Mouse (Mus musculus): ENCODE measurements around the gene Adamts20. TPM values are rescaled to one million over a fixed set of nuclear protein-coding genes. Genes with fewer than 3 reads are reported as not detected.
"Not testable (repeated sequence)": the region's sequence is repeated elsewhere in the genome, so short reads cannot be mapped to it uniquely, and the experiment has no call there.

Adamts20 gene
- 3.9 and 4.6 TPM in 2 replicates for polyA plus RNA-seq (2014; fragmentation: Nextera tagmentation; extraction: Ambion mirVana)

DNA sequence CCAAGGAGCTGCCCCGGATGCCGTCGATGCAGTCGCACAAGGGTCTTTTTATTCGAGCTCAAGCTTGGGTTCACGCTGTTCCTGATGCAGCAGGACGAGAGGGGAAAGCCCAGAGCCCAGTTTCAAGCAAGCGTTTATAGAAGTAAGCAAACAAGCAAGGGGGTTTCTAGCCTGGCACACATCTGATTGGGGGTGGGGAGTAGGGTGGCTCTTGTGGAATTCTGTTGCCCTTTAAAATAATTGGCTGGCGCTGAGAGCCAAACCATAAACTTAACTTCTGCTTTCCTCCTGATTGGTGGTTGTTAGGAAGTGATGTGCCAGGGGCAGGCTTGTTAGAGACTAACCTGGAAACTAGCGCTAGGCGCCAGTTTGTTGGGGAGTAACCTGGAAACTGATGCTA, at the start of gene Adamts20:
Gene Adamts20, minus strand, starts transcription at position 101 of the 400 bp plus-strand sequence.
- 88% methylated on average over 11 of the region's 11 CpGs for whole genome bisulfite sequencing
- H3K4me3 ChIP-seq (ENCODE audit: low read depth, low read length), result no peak within 1 kb of the TSS
- no peaks in the 10 kb centered on the region for H3K27me3 ChIP-seq (replicated peaks; ENCODE audit: control insufficient read depth, insufficient read depth, low read length)
- no peaks in the 10 kb centered on the region for H3K4me1 ChIP-seq (replicated peaks; ENCODE audit: control insufficient read depth, insufficient read depth, low read length)
- no peak within 1 kb of the TSS for H3K4me2 ChIP-seq (ENCODE audit: low read length)
- H3K9me3 ChIP-seq (ENCODE audit: control insufficient read depth, low read length), result no peaks in the 10 kb centered on the region
- ATAC-seq (replicated peaks; ENCODE audit: low FRiP score, low TSS enrichment, low read depth), result no peak
- no peaks in the 10 kb centered on the region for H3K36me3 ChIP-seq (ENCODE audit: control insufficient read depth, insufficient read depth, low read length)
- H3K27ac ChIP-seq (ENCODE audit: low read depth), result no peak within 1 kb of the TSS
- no peak within 1 kb of the TSS for H3K9ac ChIP-seq (ENCODE audit: low read length)
- DNase-seq (ENCODE audit: low spot score), result no peak

DNA sequence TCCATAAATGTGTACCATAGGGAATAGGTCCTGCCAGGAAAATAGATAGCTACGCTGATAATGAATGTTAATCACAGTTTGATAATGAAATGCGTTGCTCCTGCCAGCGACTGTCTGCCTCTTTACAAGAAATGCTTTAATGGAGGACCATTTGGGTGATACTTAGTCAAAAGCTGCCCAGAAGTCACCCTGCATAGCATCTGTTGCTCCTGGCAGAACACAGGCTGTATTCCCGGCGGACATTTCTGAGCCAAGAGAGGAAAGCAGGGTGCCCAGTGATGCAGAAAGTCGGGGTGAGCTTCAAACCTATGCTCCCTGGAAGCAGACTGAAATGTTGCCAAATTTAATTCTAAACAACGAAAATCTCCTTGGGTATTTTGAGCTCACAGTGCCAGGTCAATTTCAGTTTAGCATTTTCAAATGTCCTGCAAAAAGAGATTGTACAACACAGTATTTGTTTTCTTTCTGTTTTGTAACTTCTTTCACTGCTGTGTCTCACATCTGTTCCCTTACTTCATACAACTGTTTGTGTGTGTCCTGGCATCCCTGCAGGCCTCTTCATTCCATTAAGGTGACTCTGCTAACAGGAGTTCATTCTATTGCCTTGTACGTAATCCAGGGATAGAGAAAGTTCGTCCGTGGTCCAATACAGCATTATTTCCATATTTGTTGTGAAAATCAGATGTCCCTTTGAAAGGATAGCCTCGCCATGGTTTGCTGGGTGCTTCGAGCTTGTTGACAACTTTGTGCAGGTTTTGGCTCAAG, 38.4 kb upstream of the Adamts20 start:
- no peaks in the 10 kb centered on the region for H3K27me3 ChIP-seq (replicated peaks; ENCODE audit: control insufficient read depth, insufficient read depth, low read length)
- DNase-seq (ENCODE audit: low spot score) (no peak), ATAC-seq (replicated peaks; ENCODE audit: low FRiP score, low TSS enrichment, low read depth) (no peak)
- H3K9me3 ChIP-seq (ENCODE audit: control insufficient read depth, low read length), result no peaks in the 10 kb centered on the region
- H3K27ac ChIP-seq (ENCODE audit: low read depth), result no peak overlapping the region
- H3K9ac ChIP-seq (ENCODE audit: low read length), result no peak overlapping the region
- H3K4me1 ChIP-seq (replicated peaks; ENCODE audit: control insufficient read depth, insufficient read depth, low read length), result no peaks in the 10 kb centered on the region
- no peak overlapping the region for H3K4me3 ChIP-seq (ENCODE audit: low read depth, low read length)
- H3K4me2 ChIP-seq (ENCODE audit: low read length), result no peak overlapping the region
- H3K36me3 ChIP-seq (ENCODE audit: control insufficient read depth, insufficient read depth, low read length), result no peaks in the 10 kb centered on the region
- 81% methylated on average over 12 of the region's 12 CpGs for WGBS

DNA sequence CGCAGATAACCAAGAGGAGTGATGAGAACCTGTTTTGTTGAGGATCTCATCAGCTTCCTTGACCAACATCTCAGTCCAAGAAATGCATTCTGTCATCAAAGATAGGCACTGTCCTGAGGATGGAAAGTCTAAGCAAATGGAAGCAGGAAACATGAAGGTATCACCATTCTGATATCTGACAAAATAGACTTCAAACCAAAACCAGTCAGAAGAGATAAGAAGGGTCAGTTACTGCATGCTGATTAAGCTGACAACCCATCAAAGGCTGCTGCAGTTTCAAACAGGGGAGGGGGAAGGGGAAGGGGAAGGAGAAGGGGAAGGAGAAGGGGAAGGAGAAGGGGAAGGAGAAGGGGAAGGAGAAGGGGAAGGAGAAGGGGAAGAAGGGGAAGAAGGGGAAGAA, 34.0 kb upstream of the Adamts20 start:
- no peak overlapping the region for H3K4me2 ChIP-seq (ENCODE audit: low read length)
- no peak overlapping the region for H3K4me3 ChIP-seq (ENCODE audit: low read depth, low read length)
- WGBS, result 79% methylated on average over 1 of the region's 1 CpGs
- DNase-seq (ENCODE audit: low spot score), result no peak
- H3K4me1 ChIP-seq (replicated peaks; ENCODE audit: control insufficient read depth, insufficient read depth, low read length), result no peaks in the 10 kb centered on the region
- no peak overlapping the region for H3K9ac ChIP-seq (ENCODE audit: low read length)
- 0 out of 2 replicates have a peak, but pooled peaks cover 2% of the 10 kb centered on the region for H3K9me3 ChIP-seq (ENCODE audit: control insufficient read depth, low read length)
- H3K27me3 ChIP-seq (replicated peaks; ENCODE audit: control insufficient read depth, insufficient read depth, low read length), result no peaks in the 10 kb centered on the region
- H3K36me3 ChIP-seq (ENCODE audit: control insufficient read depth, insufficient read depth, low read length), result no peaks in the 10 kb centered on the region
- H3K27ac ChIP-seq (ENCODE audit: low read depth), result no peak overlapping the region
- ATAC-seq (replicated peaks; ENCODE audit: low FRiP score, low TSS enrichment, low read depth), result no peak

DNA sequence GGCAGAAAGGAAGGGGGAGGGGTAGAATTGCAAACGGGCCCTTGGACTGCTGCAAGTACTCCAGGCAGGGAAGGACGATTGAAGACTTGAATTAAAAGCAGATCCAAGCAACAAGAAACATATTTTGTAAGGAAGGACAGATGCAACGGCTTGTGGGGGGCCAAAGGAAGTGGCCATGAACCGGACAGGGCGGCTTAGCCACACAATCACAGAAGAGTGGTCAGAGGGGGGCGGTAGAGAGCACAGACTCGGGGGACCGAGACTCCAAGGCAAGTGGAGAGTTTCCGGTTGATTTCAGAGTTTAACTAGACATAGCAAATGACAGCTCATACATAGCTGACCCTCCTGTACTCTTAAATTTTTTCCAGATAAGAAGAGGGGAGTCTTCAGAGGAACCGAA, 30.7 kb upstream of the Adamts20 start:
- DNase-seq (ENCODE audit: low spot score) (no peak), ATAC-seq (replicated peaks; ENCODE audit: low FRiP score, low TSS enrichment, low read depth) (no peak)
- WGBS, result 81% methylated on average over 10 of the region's 10 CpGs
- H3K27me3 ChIP-seq (replicated peaks; ENCODE audit: control insufficient read depth, insufficient read depth, low read length), result no peaks in the 10 kb centered on the region
- H3K4me2 ChIP-seq (ENCODE audit: low read length), result no peak overlapping the region
- H3K4me3 ChIP-seq (ENCODE audit: low read depth, low read length), result no peak overlapping the region
- H3K9ac ChIP-seq (ENCODE audit: low read length), result no peak overlapping the region
- H3K36me3 ChIP-seq (ENCODE audit: control insufficient read depth, insufficient read depth, low read length), result no peaks in the 10 kb centered on the region
- H3K4me1 ChIP-seq (replicated peaks; ENCODE audit: control insufficient read depth, insufficient read depth, low read length), result no peaks in the 10 kb centered on the region
- H3K27ac ChIP-seq (ENCODE audit: low read depth), result no peak overlapping the region
- H3K9me3 ChIP-seq (ENCODE audit: control insufficient read depth, low read length), result 0 out of 2 replicates have a peak, but pooled peaks cover 5% of the 10 kb centered on the region

DNA sequence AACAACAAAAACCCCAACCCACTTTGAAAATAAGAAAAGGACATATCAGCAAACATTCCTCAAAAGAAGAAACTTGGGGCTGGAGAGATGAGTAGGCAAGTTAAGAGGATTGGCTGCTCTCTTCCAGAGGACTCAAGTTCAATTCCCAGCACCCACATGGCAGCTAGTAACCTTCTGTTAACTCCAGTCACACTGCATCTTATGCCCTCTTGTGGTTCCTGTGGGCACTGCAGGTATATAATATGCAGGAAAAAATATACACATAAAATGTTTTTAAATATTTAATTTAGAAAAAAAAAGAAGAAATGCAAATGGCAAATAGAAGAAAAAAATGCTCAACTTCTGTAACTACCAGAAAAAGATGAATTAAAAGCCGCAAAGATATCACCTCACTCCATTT, 29.2 kb upstream of the Adamts20 start:
- Histone ChIP-seq H3K27ac (ENCODE audit: low read depth) (no peak overlapping the region), H3K9ac (ENCODE audit: low read length) (no peak overlapping the region)
- WGBS, result 100% methylated on average over 1 of the region's 1 CpGs

DNA sequence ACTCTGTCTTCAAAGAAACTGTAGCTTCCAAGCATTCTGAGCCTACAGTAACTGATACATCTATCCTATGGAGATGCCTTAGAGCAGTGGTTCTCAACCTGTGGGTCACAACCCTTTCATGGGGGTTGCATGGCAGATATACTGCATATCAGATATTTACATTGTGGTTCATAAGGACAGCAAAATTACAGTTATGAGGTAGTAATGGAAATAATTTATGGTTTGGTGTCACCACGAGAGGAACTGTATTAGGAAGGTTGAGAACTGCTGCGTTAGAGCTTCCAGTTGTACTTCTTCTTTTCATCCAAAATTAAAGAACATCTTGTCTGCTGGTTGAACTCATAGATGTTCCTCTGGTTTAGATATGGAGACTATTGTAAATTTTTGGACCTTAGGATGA, 24.2 kb upstream of the Adamts20 start:
- no peak overlapping the region for H3K4me3 ChIP-seq (ENCODE audit: low read depth, low read length)
- WGBS, result 73% methylated on average over 2 of the region's 2 CpGs
- H3K9ac ChIP-seq (ENCODE audit: low read length), result no peak overlapping the region
- no peaks in the 10 kb centered on the region for H3K36me3 ChIP-seq (ENCODE audit: control insufficient read depth, insufficient read depth, low read length)
- no peaks in the 10 kb centered on the region for H3K27me3 ChIP-seq (replicated peaks; ENCODE audit: control insufficient read depth, insufficient read depth, low read length)
- no peak overlapping the region for H3K4me2 ChIP-seq (ENCODE audit: low read length)
- no peaks in the 10 kb centered on the region for H3K4me1 ChIP-seq (replicated peaks; ENCODE audit: control insufficient read depth, insufficient read depth, low read length)
- H3K27ac ChIP-seq (ENCODE audit: low read depth), result no peak overlapping the region
- 0 out of 2 replicates have a peak, but pooled peaks cover 4% of the 10 kb centered on the region for H3K9me3 ChIP-seq (ENCODE audit: control insufficient read depth, low read length)
- ATAC-seq (replicated peaks; ENCODE audit: low FRiP score, low TSS enrichment, low read depth) (no peak), DNase-seq (ENCODE audit: low spot score) (no peak)

More for the DNA sequence above, 29.2 kb upstream of the Adamts20 start:
- Histone ChIP-seq H3K36me3 (ENCODE audit: control insufficient read depth, insufficient read depth, low read length) (no peaks in the 10 kb centered on the region), H3K27me3 (replicated peaks; ENCODE audit: control insufficient read depth, insufficient read depth, low read length) (no peaks in the 10 kb centered on the region), H3K4me3 (ENCODE audit: low read depth, low read length) (no peak overlapping the region), H3K4me2 (ENCODE audit: low read length) (no peak overlapping the region), H3K9me3 (ENCODE audit: control insufficient read depth, low read length) (0 out of 2 replicates have a peak, but pooled peaks cover 5% of the 10 kb centered on the region), H3K4me1 (replicated peaks; ENCODE audit: control insufficient read depth, insufficient read depth, low read length) (no peaks in the 10 kb centered on the region)
- DNase-seq (ENCODE audit: low spot score) (no peak), ATAC-seq (replicated peaks; ENCODE audit: low FRiP score, low TSS enrichment, low read depth) (no peak)

DNA sequence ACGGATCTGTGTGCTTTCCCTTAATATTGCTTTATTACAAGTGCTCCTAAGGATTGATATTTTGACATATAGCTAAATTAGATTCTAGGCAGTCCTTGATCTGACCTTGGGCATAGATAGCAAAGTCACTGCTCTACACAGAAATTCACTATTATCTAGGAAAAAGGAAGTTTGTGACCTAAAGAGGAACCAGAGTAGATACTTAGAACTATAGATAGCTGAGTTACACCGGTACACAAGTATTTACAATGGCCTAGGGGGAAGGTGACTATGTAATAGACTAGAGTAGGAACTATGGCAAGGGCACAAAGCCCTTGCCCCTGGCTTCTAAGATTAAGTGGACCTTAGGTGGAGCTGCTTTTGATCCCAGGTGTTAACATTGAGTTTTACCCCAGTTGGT, 22.8 kb upstream of the Adamts20 start:
- not testable (repeated sequence) for DNase-seq (ENCODE audit: low spot score); ATAC-seq (replicated peaks; ENCODE audit: low FRiP score, low TSS enrichment, low read depth); H3K4me1 ChIP-seq (replicated peaks; ENCODE audit: control insufficient read depth, insufficient read depth, low read length); H3K9me3 ChIP-seq (ENCODE audit: control insufficient read depth, low read length); H3K4me2 ChIP-seq (ENCODE audit: low read length); H3K4me3 ChIP-seq (ENCODE audit: low read depth, low read length); H3K36me3 ChIP-seq (ENCODE audit: control insufficient read depth, insufficient read depth, low read length); H3K9ac ChIP-seq (ENCODE audit: low read length); H3K27me3 ChIP-seq (replicated peaks; ENCODE audit: control insufficient read depth, insufficient read depth, low read length); H3K27ac ChIP-seq (ENCODE audit: low read depth)
- 91% methylated on average over 2 of the region's 2 CpGs for WGBS

DNA sequence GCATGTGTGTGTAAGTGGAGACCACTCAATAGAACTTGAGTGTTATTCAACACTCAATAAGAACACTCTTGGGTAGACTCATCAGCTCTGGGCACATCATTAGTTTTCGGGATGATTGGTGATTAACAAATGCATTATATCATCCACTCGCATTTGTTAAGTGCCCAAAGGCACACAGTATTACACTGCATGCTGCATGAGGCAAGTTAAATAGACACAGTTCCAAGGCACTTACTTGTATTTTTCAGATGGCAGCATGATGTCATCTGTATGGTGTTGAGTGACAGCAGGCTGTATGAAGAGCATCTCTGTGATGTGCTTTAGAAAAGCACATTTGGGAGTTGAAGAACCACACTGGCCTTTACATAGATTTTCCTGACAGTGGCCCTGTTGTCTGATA, 17.3 kb upstream of the Adamts20 start:
- H3K9ac ChIP-seq (ENCODE audit: low read length), result no peak overlapping the region
- 78% methylated on average over 2 of the region's 2 CpGs for WGBS
- no peaks in the 10 kb centered on the region for H3K36me3 ChIP-seq (ENCODE audit: control insufficient read depth, insufficient read depth, low read length)
- H3K4me2 ChIP-seq (ENCODE audit: low read length), result no peak overlapping the region
- no peak overlapping the region for H3K4me3 ChIP-seq (ENCODE audit: low read depth, low read length)
- H3K9me3 ChIP-seq (ENCODE audit: control insufficient read depth, low read length), result no peaks in the 10 kb centered on the region
- no peaks in the 10 kb centered on the region; the same call in 1 of the 2 replicates for H3K4me1 ChIP-seq (replicated peaks; ENCODE audit: control insufficient read depth, insufficient read depth, low read length)
- no peak overlapping the region for H3K27ac ChIP-seq (ENCODE audit: low read depth)
- no peak for ATAC-seq (replicated peaks; ENCODE audit: low FRiP score, low TSS enrichment, low read depth)
- DNase-seq (ENCODE audit: low spot score), result no peak
- no peaks in the 10 kb centered on the region for H3K27me3 ChIP-seq (replicated peaks; ENCODE audit: control insufficient read depth, insufficient read depth, low read length)

DNA sequence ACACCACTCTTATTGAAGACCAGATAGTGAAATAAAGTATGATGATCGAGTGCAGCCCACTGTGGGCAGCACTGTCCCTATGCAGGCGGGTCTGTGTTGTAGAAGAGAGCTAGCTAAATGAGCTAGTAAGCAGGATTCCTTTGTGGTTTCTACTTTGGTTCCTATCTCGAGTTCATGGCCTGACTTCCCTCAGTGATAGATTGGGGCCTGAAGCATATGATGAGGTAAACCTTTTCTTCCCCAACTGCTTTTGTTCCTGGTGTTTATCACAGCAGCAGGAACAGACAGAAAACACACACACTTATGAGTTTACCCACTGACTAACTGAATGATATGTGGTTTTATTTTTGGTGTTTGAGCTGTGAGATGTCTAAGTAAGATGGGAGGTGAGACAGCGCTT, 15.6 kb upstream of the Adamts20 start:
- Histone ChIP-seq H3K9ac (ENCODE audit: low read length) (no peak overlapping the region), H3K4me1 (replicated peaks; ENCODE audit: control insufficient read depth, insufficient read depth, low read length) (no peaks in the 10 kb centered on the region; the same call in 1 of the 2 replicates), H3K4me2 (ENCODE audit: low read length) (no peak overlapping the region), H3K27me3 (replicated peaks; ENCODE audit: control insufficient read depth, insufficient read depth, low read length) (no peaks in the 10 kb centered on the region), H3K27ac (ENCODE audit: low read depth) (no peak overlapping the region), H3K4me3 (ENCODE audit: low read depth, low read length) (no peak overlapping the region), H3K36me3 (ENCODE audit: control insufficient read depth, insufficient read depth, low read length) (no peaks in the 10 kb centered on the region), H3K9me3 (ENCODE audit: control insufficient read depth, low read length) (no peaks in the 10 kb centered on the region)
- 91% methylated on average over 4 of the region's 4 CpGs for WGBS
- ATAC-seq (replicated peaks; ENCODE audit: low FRiP score, low TSS enrichment, low read depth) (no peak), DNase-seq (ENCODE audit: low spot score) (no peak)
